Comparison of ENCODE assay signal across 24 mouse cellular contexts in genomic region chr9:48753881-48754280, GRCm38 (mm10).
DNase-seq lines count a peak whose midpoint lies in the region; ATAC-seq and TF ChIP-seq lines count a peak whose summit lies in the region.
"Had no signal": no experiment of that assay in that cellular context is flagged by ENCODE, and none has a peak within 500 bp of the region (broad histone marks: within the 10 kb centered on the region; RNA-seq: fewer than 3 reads in every experiment).

No protein-coding gene starts in this region.

- H3K4me3 ChIP-seq in heart, adult 2 months: no peak overlapping the region
- no peak overlapping the region for H3K4me3 ChIP-seq in liver, adult 2 months (ENCODE audit: insufficient read depth, low read depth, low read length)
- H3K4me3 ChIP-seq in liver, postnatal 0 days (ENCODE audit: low read depth, low read length): no peak overlapping the region
- H3K4me3 ChIP-seq: embryonic facial prominence, embryonic 12.5 days; forebrain, embryonic 15.5 days; heart, embryonic 12.5 days; hindbrain, embryonic 12.5 days; limb, embryonic 12.5 days had no signal

- peaks cover 42% of the 10 kb centered on the region for H3K36me3 ChIP-seq in heart, adult 2 months (ENCODE audit: control insufficient read depth, insufficient read depth, low read length)
- no peaks in the 10 kb centered on the region for H3K36me3 ChIP-seq in liver, adult 2 months (ENCODE audit: control insufficient read depth, insufficient read depth, low read length)
- H3K36me3 ChIP-seq in liver, postnatal 0 days (replicated peaks; ENCODE audit: insufficient read depth, low read length): 0 out of 2 replicates have a peak, but pooled peaks cover 2% of the 10 kb centered on the region
- H3K36me3 ChIP-seq: embryonic facial prominence, embryonic 12.5 days; forebrain, embryonic 15.5 days; heart, embryonic 12.5 days; hindbrain, embryonic 12.5 days; limb, embryonic 12.5 days had no signal

- no peak for TF ChIP-seq POLR2A in heart, adult 2 months (IDR thresholded peaks at IDR 0.05; ENCODE audit: insufficient read depth, low read depth, low read length)
- TF ChIP-seq POLR2A in liver, adult 2 months (IDR thresholded peaks at IDR 0.05; ENCODE audit: extremely low read depth, insufficient read depth, low read length): no peak

- TF ChIP-seq EP300 in heart, adult 2 months (IDR thresholded peaks at IDR 0.05; ENCODE audit: insufficient read depth, low read depth, low read length): no peak
- TF ChIP-seq EP300 in liver, postnatal 0 days (IDR thresholded peaks at IDR 0.05; ENCODE audit: low read depth): no peak

- H3K27ac ChIP-seq in heart, adult 2 months: peak overlapping the region; percentile 65
- H3K27ac ChIP-seq in liver, adult 2 months (replicated peaks; ENCODE audit: insufficient read depth, low read depth, low read length): peak overlapping the region; percentile 9
- no peak overlapping the region for H3K27ac ChIP-seq in liver, postnatal 0 days (ENCODE audit: low read depth)
- H3K27ac ChIP-seq: embryonic facial prominence, embryonic 12.5 days; forebrain, embryonic 15.5 days; hindbrain, embryonic 12.5 days; hindbrain, postnatal 0 days; kidney, postnatal 0 days; limb, embryonic 12.5 days; macrophage had no signal

- H3K9me3 ChIP-seq in liver, postnatal 0 days (ENCODE audit: low read length): no peaks in the 10 kb centered on the region
- H3K9me3 ChIP-seq: embryonic facial prominence, embryonic 12.5 days; forebrain, embryonic 15.5 days; heart, embryonic 12.5 days; hindbrain, embryonic 12.5 days; limb, embryonic 12.5 days had no signal

- no peak for ATAC-seq in liver, postnatal 0 days
- ATAC-seq in megakaryocyte-erythroid progenitor cell, adult 5-6 weeks (replicated peaks; ENCODE audit: low FRiP score, low TSS enrichment, poor library complexity, severe bottlenecking): peak; percentile 42
- ATAC-seq: forebrain, embryonic 15.5 days; hindbrain, postnatal 0 days; intestine, embryonic 16.5 days had no signal

- intact Hi-C loops in heart, adult 2 months (cut with DNase I): no loop called here

- peak; percentile 62 to 69 for DNase-seq in cerebellum, postnatal 14 days
- no peak for DNase-seq in cerebellum, postnatal 4 days (ENCODE audit: low spot score in 2 of 2)
- DNase-seq in heart, adult 2 months: peak; percentile 37 to 48
- no peak for DNase-seq in heart, adult 8-10 months (ENCODE audit: low spot score)
- peak; percentile 54 for DNase-seq in liver, adult 2 months (ENCODE audit: extremely low read depth, low read depth, low spot score)
- DNase-seq in liver, postnatal 0 days: no peak
- DNase-seq: adrenal gland, postnatal 14 days; embryo, embryonic 11 days; kidney, adult 8-10 months; kidney, postnatal 4 days; midbrain, embryonic 14.5 days; thymus, adult 2 months; thymus, postnatal 36 days had no signal

- peaks cover 12% of the 10 kb centered on the region; the same call in 1 of the 2 replicates for H3K79me2 ChIP-seq in heart, adult 2 months (replicated peaks; ENCODE audit: control insufficient read depth, insufficient read depth, low read length)
- H3K79me2 ChIP-seq in liver, adult 2 months (ENCODE audit: control insufficient read depth, insufficient read depth, low read length): peaks cover 33% of the 10 kb centered on the region

- TF ChIP-seq CTCF in heart, adult 2 months (IDR thresholded peaks at IDR 0.05): no peak
- TF ChIP-seq CTCF in liver, adult 2 months (IDR thresholded peaks at IDR 0.05; ENCODE audit: low read depth, low read length): no peak
- no peak for TF ChIP-seq CTCF in liver, postnatal 0 days (IDR thresholded peaks at IDR 0.05; ENCODE audit: low read depth)

- WGBS in heart, adult 2 months: 65% methylated on average over 6 of the region's 6 CpGs
- WGBS in liver, adult 2 months: 49% methylated on average over 6 of the region's 6 CpGs
- WGBS in liver, postnatal 0 days (ENCODE audit: insufficient replicate concordance): 80% methylated on average over 6 of the region's 6 CpGs

- H3K4me2 ChIP-seq in liver, postnatal 0 days (ENCODE audit: low read depth, low read length): no peak overlapping the region
- H3K4me2 ChIP-seq: embryonic facial prominence, embryonic 12.5 days; forebrain, embryonic 15.5 days; heart, embryonic 12.5 days; hindbrain, embryonic 12.5 days; limb, embryonic 12.5 days; liver, embryonic 11.5 days had no signal

- no peaks in the 10 kb centered on the region for H3K27me3 ChIP-seq in heart, adult 2 months (ENCODE audit: control insufficient read depth, insufficient read depth, low read length)
- H3K27me3 ChIP-seq in liver, adult 2 months (ENCODE audit: control insufficient read depth, insufficient read depth, low read length): no peaks in the 10 kb centered on the region
- H3K27me3 ChIP-seq in liver, postnatal 0 days (ENCODE audit: insufficient read depth, low read length): no peaks in the 10 kb centered on the region
- H3K27me3 ChIP-seq: embryonic facial prominence, embryonic 12.5 days; forebrain, embryonic 15.5 days; heart, embryonic 12.5 days; hindbrain, embryonic 12.5 days had no signal

- H3K4me1 ChIP-seq in heart, adult 2 months (ENCODE audit: control insufficient read depth, insufficient read depth, low read length): peaks cover 36% of the 10 kb centered on the region
- H3K4me1 ChIP-seq in liver, adult 2 months (ENCODE audit: control insufficient read depth, insufficient read depth, low read length): peaks cover 61% of the 10 kb centered on the region
- peaks cover 42% of the 10 kb centered on the region for H3K4me1 ChIP-seq in liver, postnatal 0 days (ENCODE audit: insufficient read depth)

- 0 out of 2 replicates have a peak overlapping the region, but pooled peaks have one; percentile 19 for H3K9ac ChIP-seq in heart, adult 2 months (ENCODE audit: low read depth, low read length)
- peak overlapping the region; percentile 6 for H3K9ac ChIP-seq in liver, adult 2 months (ENCODE audit: low read depth, low read length)
- H3K9ac ChIP-seq in liver, postnatal 0 days (replicated peaks): no peak overlapping the region
- H3K9ac ChIP-seq: embryonic facial prominence, embryonic 12.5 days; forebrain, embryonic 15.5 days; heart, embryonic 12.5 days; hindbrain, embryonic 12.5 days; limb, embryonic 12.5 days had no signal

Comparison
In these comparisons a context has a peak if more than half of its experiments do, and no peak if none do; other contexts are left out.
1. DNase-seq: peak in cerebellum, postnatal 14 days (2 of 2), heart, adult 2 months (2 of 2) and liver, adult 2 months (single experiment); none in cerebellum, postnatal 4 days (0 of 2), heart, adult 8-10 months (single experiment) and liver, postnatal 0 days (single experiment).